Mouse (Mus musculus): Measurements from ENCODE around the gene Jmjd1c. TPM values are rescaled to one million over a fixed set of nuclear protein-coding genes. Genes with fewer than 3 reads are reported as not detected.

Jmjd1c gene
- 21.9 and 22.2 TPM in 2 replicates for polyA plus RNA-seq (2015; fragmentation: Nextera tagmentation; extraction: Ambion mirVana)

DNA sequence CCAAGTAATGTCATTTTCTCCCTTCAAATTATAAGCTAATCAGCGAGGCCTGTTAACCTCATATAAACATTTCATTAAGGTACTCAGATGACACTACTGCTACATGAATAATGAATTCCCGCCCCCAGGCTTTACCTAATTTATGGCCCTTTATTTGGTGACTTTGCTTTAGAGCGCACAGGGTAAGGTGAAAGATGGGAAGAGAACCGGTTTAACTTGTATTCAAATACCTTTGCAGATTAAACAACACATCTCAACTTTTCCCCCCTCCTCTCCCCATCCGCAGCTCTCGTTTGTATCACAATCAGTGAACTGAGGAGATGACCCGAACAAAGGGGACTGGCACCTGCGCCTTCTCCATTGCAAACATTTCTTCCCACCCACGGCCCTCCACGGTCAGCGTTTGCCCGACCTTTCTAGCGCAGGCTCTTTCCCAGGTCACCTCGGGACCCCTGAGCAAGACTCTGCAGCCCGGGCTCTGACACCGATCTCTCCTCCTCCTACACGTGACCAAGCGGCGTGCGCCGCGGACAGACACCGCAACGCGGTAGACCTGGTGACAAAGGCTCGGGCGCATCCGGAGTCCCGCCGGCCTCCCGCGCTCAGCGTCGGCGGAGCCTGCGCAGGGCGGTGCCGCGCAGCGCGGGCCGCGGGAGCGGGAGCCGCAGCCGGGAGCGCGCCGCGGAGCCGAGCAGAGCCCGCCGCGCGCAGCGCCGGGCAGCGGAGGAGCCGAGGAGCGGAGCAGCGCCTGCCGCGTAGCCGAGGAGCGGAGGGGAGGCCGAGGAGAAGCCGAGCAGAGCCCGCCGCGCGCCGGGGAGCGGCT lies at the start of gene Jmjd1c:
Gene Jmjd1c, plus strand, starts transcription at position 328 of the 823 bp plus-strand sequence.
- Histone ChIP-seq H3K4me2 (ENCODE audit: low read depth, low read length) (peak within 1 kb of the TSS; percentile 69), H3K4me3 (ENCODE audit: low read length) (peak within 1 kb of the TSS; percentile 71), H3K4me1 (ENCODE audit: control insufficient read depth, insufficient read depth, low read length) (peaks cover 28% of the 10 kb centered on the region), H3K36me3 (ENCODE audit: control insufficient read depth, insufficient read depth, low read length) (no peaks in the 10 kb centered on the region), H3K27me3 (replicated peaks; ENCODE audit: control insufficient read depth, insufficient read depth, low read length) (no peaks in the 10 kb centered on the region), H3K9ac (ENCODE audit: low read depth, low read length) (peak within 1 kb of the TSS; percentile 92), H3K27ac (ENCODE audit: low read length) (peak within 1 kb of the TSS; percentile 99), H3K9me3 (ENCODE audit: control insufficient read depth, low read length) (no peaks in the 10 kb centered on the region)
- under 1% methylated on average over 72 of the region's 73 CpGs for WGBS
- ATAC-seq: peak; percentile 83

DNA sequence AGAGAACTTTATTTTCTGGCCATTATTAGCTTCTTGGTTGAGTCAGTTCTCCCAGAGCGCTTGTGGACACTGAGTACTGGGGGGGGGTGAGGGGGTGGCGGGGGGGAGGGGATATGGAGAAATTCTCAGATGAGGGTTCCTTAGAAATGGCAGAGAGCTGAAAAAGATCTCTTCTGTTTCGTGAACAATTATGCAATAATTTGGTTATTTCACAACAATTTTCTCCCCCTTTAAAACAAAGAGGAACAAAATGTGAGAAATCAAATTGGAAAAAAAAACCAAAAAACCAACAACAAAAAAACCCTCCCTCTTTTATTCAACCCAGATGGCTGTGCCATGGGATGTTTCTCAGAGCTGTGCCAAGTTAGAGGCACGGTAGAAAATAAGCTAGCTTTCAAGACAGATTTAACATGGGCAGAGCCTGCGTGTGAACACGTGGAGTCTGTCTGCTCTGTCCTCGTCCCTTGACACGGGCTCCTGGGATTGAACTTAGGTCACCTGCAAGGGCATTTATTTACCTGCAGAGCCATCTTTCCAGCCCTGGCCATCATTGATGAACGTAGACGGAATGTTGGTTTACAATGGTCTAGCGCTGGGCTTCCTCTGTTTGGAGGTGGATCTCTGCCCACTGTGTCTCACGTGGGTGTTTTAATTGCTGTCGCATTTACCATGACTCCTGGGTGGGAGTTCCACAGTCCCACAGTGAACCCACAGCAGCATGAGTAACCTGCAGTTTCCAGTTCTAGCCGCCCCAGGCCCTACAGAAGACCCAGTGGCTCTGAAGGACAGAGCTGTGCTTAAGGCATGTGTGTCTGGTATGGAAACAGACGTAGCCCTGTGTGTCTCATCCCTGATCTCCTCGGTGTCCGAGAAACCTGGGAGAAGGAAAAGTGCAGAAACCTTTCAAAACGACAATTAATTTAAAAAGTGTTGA lies 47.9 kb upstream of the Jmjd1c start:
- 0 out of 2 replicates have a peak overlapping the region, but pooled peaks have one; percentile 17 for H3K27ac ChIP-seq (ENCODE audit: low read length)

GRCm38 (mm10) chr10:67048871-67049615 lies 46.9 kb upstream of the Jmjd1c start:
- no peaks in the 10 kb centered on the region for H3K9me3 ChIP-seq (ENCODE audit: control insufficient read depth, low read length)
- H3K27ac ChIP-seq (ENCODE audit: low read length): no peak overlapping the region
- no peak for ATAC-seq
- no peak overlapping the region for H3K4me2 ChIP-seq (ENCODE audit: low read depth, low read length)
- 84% methylated on average over 13 of the region's 13 CpGs for WGBS
- no peak overlapping the region for H3K9ac ChIP-seq (ENCODE audit: low read depth, low read length)
- no peak overlapping the region for H3K4me3 ChIP-seq (ENCODE audit: low read length)
- H3K4me1 ChIP-seq (ENCODE audit: control insufficient read depth, insufficient read depth, low read length): peaks cover 17% of the 10 kb centered on the region
- no peaks in the 10 kb centered on the region for H3K27me3 ChIP-seq (replicated peaks; ENCODE audit: control insufficient read depth, insufficient read depth, low read length)
- no peaks in the 10 kb centered on the region for H3K36me3 ChIP-seq (ENCODE audit: control insufficient read depth, insufficient read depth, low read length)

More for the DNA sequence above, 47.9 kb upstream of the Jmjd1c start:
- whole genome bisulfite sequencing: 71% methylated on average over 18 of the region's 18 CpGs
- Histone ChIP-seq H3K27me3 (replicated peaks; ENCODE audit: control insufficient read depth, insufficient read depth, low read length) (no peaks in the 10 kb centered on the region), H3K9ac (ENCODE audit: low read depth, low read length) (no peak overlapping the region), H3K4me3 (ENCODE audit: low read length) (no peak overlapping the region), H3K36me3 (ENCODE audit: control insufficient read depth, insufficient read depth, low read length) (no peaks in the 10 kb centered on the region), H3K9me3 (ENCODE audit: control insufficient read depth, low read length) (no peaks in the 10 kb centered on the region), H3K4me2 (ENCODE audit: low read depth, low read length) (no peak overlapping the region), H3K4me1 (ENCODE audit: control insufficient read depth, insufficient read depth, low read length) (peaks cover 14% of the 10 kb centered on the region)
- ATAC-seq: no peak

GRCm38 (mm10) chr10:67049621-67050020 lies 46.3 kb upstream of the Jmjd1c start:
- Histone ChIP-seq H3K27me3 (replicated peaks; ENCODE audit: control insufficient read depth, insufficient read depth, low read length) (no peaks in the 10 kb centered on the region), H3K4me1 (ENCODE audit: control insufficient read depth, insufficient read depth, low read length) (peaks cover 14% of the 10 kb centered on the region), H3K9me3 (ENCODE audit: control insufficient read depth, low read length) (no peaks in the 10 kb centered on the region), H3K4me3 (ENCODE audit: low read length) (no peak overlapping the region), H3K9ac (ENCODE audit: low read depth, low read length) (no peak overlapping the region), H3K4me2 (ENCODE audit: low read depth, low read length) (no peak overlapping the region), H3K27ac (ENCODE audit: low read length) (no peak overlapping the region), H3K36me3 (ENCODE audit: control insufficient read depth, insufficient read depth, low read length) (no peaks in the 10 kb centered on the region)
- 95% methylated on average over 7 of the region's 7 CpGs for WGBS
- ATAC-seq: no peak

- H3K4me2 ChIP-seq (ENCODE audit: low read depth, low read length): no peak overlapping the region
- ATAC-seq: no peak
- no peaks in the 10 kb centered on the region for H3K27me3 ChIP-seq (replicated peaks; ENCODE audit: control insufficient read depth, insufficient read depth, low read length)
- no peak overlapping the region for H3K27ac ChIP-seq (ENCODE audit: low read length)
- no peak overlapping the region for H3K9ac ChIP-seq (ENCODE audit: low read depth, low read length)
- no peaks in the 10 kb centered on the region for H3K36me3 ChIP-seq (ENCODE audit: control insufficient read depth, insufficient read depth, low read length)
- no peaks in the 10 kb centered on the region for H3K9me3 ChIP-seq (ENCODE audit: control insufficient read depth, low read length)
- whole genome bisulfite sequencing: 75% methylated on average over 6 of the region's 7 CpGs
- no peak overlapping the region for H3K4me3 ChIP-seq (ENCODE audit: low read length)
- peaks cover 13% of the 10 kb centered on the region for H3K4me1 ChIP-seq (ENCODE audit: control insufficient read depth, insufficient read depth, low read length)
Observed at GRCm38 (mm10) chr10:67050766-67051165, 45.2 kb upstream of the Jmjd1c start.

GRCm38 (mm10) chr10:67051466-67051865 lies 44.5 kb upstream of the Jmjd1c start:
- no peak overlapping the region for H3K27ac ChIP-seq (ENCODE audit: low read length)
- WGBS: 78% methylated on average over 5 of the region's 5 CpGs

GRCm38 (mm10) chr10:67052429-67052828 lies 43.5 kb upstream of the Jmjd1c start:
- Histone ChIP-seq H3K27ac (ENCODE audit: low read length) (peak overlapping the region; percentile 22; the same call in 1 of the 2 replicates), H3K9ac (ENCODE audit: low read depth, low read length) (no peak overlapping the region)

More at GRCm38 (mm10) chr10:67051466-67051865, 44.5 kb upstream of the Jmjd1c start:
- Histone ChIP-seq H3K4me3 (ENCODE audit: low read length) (no peak overlapping the region), H3K9me3 (ENCODE audit: control insufficient read depth, low read length) (no peaks in the 10 kb centered on the region), H3K4me1 (ENCODE audit: control insufficient read depth, insufficient read depth, low read length) (peaks cover 20% of the 10 kb centered on the region), H3K36me3 (ENCODE audit: control insufficient read depth, insufficient read depth, low read length) (no peaks in the 10 kb centered on the region), H3K27me3 (replicated peaks; ENCODE audit: control insufficient read depth, insufficient read depth, low read length) (no peaks in the 10 kb centered on the region), H3K4me2 (ENCODE audit: low read depth, low read length) (no peak overlapping the region), H3K9ac (ENCODE audit: low read depth, low read length) (no peak overlapping the region)
- ATAC-seq: no peak

DNA sequence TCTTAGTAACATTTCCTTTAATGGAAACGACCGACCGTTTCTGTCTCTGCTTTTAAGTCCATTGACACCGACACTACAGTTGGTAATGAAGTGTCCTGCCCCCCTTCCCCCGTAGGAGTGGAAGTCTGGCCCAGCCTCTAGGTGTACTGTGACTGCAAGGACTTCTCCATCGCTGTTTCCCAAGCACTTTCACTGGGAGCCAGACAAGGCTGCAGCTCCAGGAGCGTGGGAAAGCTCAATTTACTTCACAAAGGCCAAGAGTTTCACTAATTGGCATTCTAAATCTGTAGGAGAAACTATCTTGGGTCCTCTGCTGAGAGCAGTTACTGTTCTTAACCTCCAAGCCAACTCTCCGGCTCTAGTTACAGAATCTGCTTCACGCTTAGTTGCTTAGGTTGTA lies 42.5 kb upstream of the Jmjd1c start:
- Histone ChIP-seq H3K4me3 (ENCODE audit: low read length) (no peak overlapping the region), H3K27me3 (replicated peaks; ENCODE audit: control insufficient read depth, insufficient read depth, low read length) (no peaks in the 10 kb centered on the region), H3K4me1 (ENCODE audit: control insufficient read depth, insufficient read depth, low read length) (peaks cover 18% of the 10 kb centered on the region), H3K9me3 (ENCODE audit: control insufficient read depth, low read length) (no peaks in the 10 kb centered on the region), H3K4me2 (ENCODE audit: low read depth, low read length) (no peak overlapping the region), H3K9ac (ENCODE audit: low read depth, low read length) (no peak overlapping the region), H3K27ac (ENCODE audit: low read length) (peak overlapping the region; percentile 57; the same call in 1 of the 2 replicates), H3K36me3 (ENCODE audit: control insufficient read depth, insufficient read depth, low read length) (no peaks in the 10 kb centered on the region)
- ATAC-seq: no peak
- WGBS: 46% methylated on average over 9 of the region's 9 CpGs

More at GRCm38 (mm10) chr10:67052429-67052828, 43.5 kb upstream of the Jmjd1c start:
- Histone ChIP-seq H3K4me3 (ENCODE audit: low read length) (no peak overlapping the region), H3K4me1 (ENCODE audit: control insufficient read depth, insufficient read depth, low read length) (peaks cover 23% of the 10 kb centered on the region), H3K36me3 (ENCODE audit: control insufficient read depth, insufficient read depth, low read length) (no peaks in the 10 kb centered on the region), H3K9me3 (ENCODE audit: control insufficient read depth, low read length) (no peaks in the 10 kb centered on the region), H3K27me3 (replicated peaks; ENCODE audit: control insufficient read depth, insufficient read depth, low read length) (no peaks in the 10 kb centered on the region), H3K4me2 (ENCODE audit: low read depth, low read length) (no peak overlapping the region)
- no peak for ATAC-seq
- 60% methylated on average over 9 of the region's 9 CpGs for WGBS

Measured in intestine, embryonic 16.5 days (tissue).